Mouse (Mus musculus) forebrain, embryonic 10.5 days (tissue): ENCODE results near the gene Zfp706. TPM values are rescaled to one million over a fixed set of nuclear protein-coding genes. Genes with fewer than 3 reads are reported as not detected.

ENCODE experiments used
- DNase-seq: peaks from one replicate; pipeline ENCODE4 v3.0.0-alpha.2; 2017; ENCODE audit warnings: low spot score; ENCODE audit errors: extremely low spot score
- H3K27ac ChIP-seq: fragments of 300-500 bp; sonication (generic); 2 replicates; pipeline ENCODE4 v1.5.1; 2016; ENCODE audit warnings: mild to moderate bottlenecking
- H3K27me3 ChIP-seq: fragments of 300-500 bp; sonication (generic); 2 replicates; pipeline ENCODE4 v1.6.1; 2016; ENCODE audit warnings: mild to moderate bottlenecking; ENCODE audit not compliant: poor library complexity, severe bottlenecking
- H3K36me3 ChIP-seq: fragments of 300-500 bp; sonication (generic); replicated peaks from 2 replicates; pipeline ENCODE4 v1.6.1; 2016; ENCODE audit warnings: mild to moderate bottlenecking, moderate library complexity
- H3K4me1 ChIP-seq: fragments of 300-500 bp; sonication (generic); 2 replicates; pipeline ENCODE4 v1.6.1; 2016
- H3K4me3 ChIP-seq: fragments of 300-500 bp; sonication (generic); 2 replicates; pipeline ENCODE4 v1.5.1; 2016; ENCODE audit warnings: mild to moderate bottlenecking, moderate library complexity
- H3K9me3 ChIP-seq: fragments of 300-500 bp; sonication (generic); 2 replicates; pipeline ENCODE4 v1.6.1; 2016; ENCODE audit warnings: mild to moderate bottlenecking, moderate library complexity
- WGBS: fragments of 180-500 bp; shearing (Covaris S2); methylation state at CpG from one replicate; pipeline ENCODE4 v1.1.7; 2016; 5-methylcytosine and 5-hydroxymethylcytosine counted together
- polyA plus RNA-seq: library from polyadenylated mRNA; unstranded; fragments of >200 nt; fragmentation: Nextera tagmentation; extraction: Ambion mirVana; gene quantifications from 2 replicates; pipeline ENCODE4 v1.2.1, GENCODE M21; 2016

Zfp706 gene
- polyA plus RNA-seq, 1 experiment from 2014 or later = 490 TPM

- no peaks in the 10 kb centered on the region for H3K9me3 ChIP-seq
- no peaks in the 10 kb centered on the region for H3K36me3 ChIP-seq
- H3K4me1 ChIP-seq = peaks cover 27% of the 10 kb centered on the region
- no peaks in the 10 kb centered on the region for H3K27me3 ChIP-seq
- H3K4me3 ChIP-seq = no peak overlapping the region
- 80% methylated on average over 6 of the region's 6 CpGs for WGBS
- no peak overlapping the region for H3K27ac ChIP-seq
- no peak for DNase-seq
Observed at GRCm38 (mm10) chr15:36985567-36985925, 22.0 kb downstream of the Zfp706 start.

- Histone ChIP-seq H3K27ac (no peak overlapping the region), H3K4me3 (no peak overlapping the region), H3K36me3 (no peaks in the 10 kb centered on the region), H3K27me3 (no peaks in the 10 kb centered on the region), H3K4me1 (peaks cover 31% of the 10 kb centered on the region), H3K9me3 (no peaks in the 10 kb centered on the region)
- no peak for DNase-seq
- 71% methylated on average over 1 of the region's 1 CpGs for WGBS
Observed at GRCm38 (mm10) chr15:36984921-36985566, 22.5 kb downstream of the Zfp706 start.

- peaks cover 8% of the 10 kb centered on the region; the same call in 1 of the 2 replicates for H3K27me3 ChIP-seq
- WGBS = 78% methylated on average over 3 of the region's 3 CpGs
- H3K27ac ChIP-seq = no peak overlapping the region
- no peak overlapping the region for H3K4me3 ChIP-seq
- no peaks in the 10 kb centered on the region for H3K36me3 ChIP-seq
- H3K9me3 ChIP-seq = no peaks in the 10 kb centered on the region
- peaks cover 34% of the 10 kb centered on the region for H3K4me1 ChIP-seq
- DNase-seq = no peak
Observed at GRCm38 (mm10) chr15:36983455-36983854, 24.1 kb downstream of the Zfp706 start.

- Histone ChIP-seq H3K4me3 (peak overlapping the region; percentile 51), H3K27me3 (peaks cover 8% of the 10 kb centered on the region; the same call in 1 of the 2 replicates), H3K27ac (peak overlapping the region; percentile 74), H3K36me3 (no peaks in the 10 kb centered on the region), H3K4me1 (peaks cover 27% of the 10 kb centered on the region), H3K9me3 (no peaks in the 10 kb centered on the region)
- peak; percentile 30 for DNase-seq
- 44% methylated on average over 8 of the region's 8 CpGs for WGBS
Observed at GRCm38 (mm10) chr15:36980238-36980637, 27.3 kb downstream of the Zfp706 start.

GRCm38 (mm10) chr15:36979488-36980201 is 27.9 kb downstream of the Zfp706 start:
- 6% methylated on average over 20 of the region's 20 CpGs for WGBS
- H3K27ac ChIP-seq = peak overlapping the region; percentile 74

GRCm38 (mm10) chr15:36979159-36979487 is 28.4 kb downstream of the Zfp706 start:
- DNase-seq = no peak
- Histone ChIP-seq H3K9me3 (no peaks in the 10 kb centered on the region), H3K27ac (no peak overlapping the region), H3K36me3 (no peaks in the 10 kb centered on the region), H3K4me3 (peak overlapping the region; percentile 51), H3K4me1 (peaks cover 27% of the 10 kb centered on the region), H3K27me3 (peaks cover 8% of the 10 kb centered on the region; the same call in 1 of the 2 replicates)
- WGBS = 34% methylated on average over 5 of the region's 5 CpGs

More at GRCm38 (mm10) chr15:36979488-36980201, 27.9 kb downstream of the Zfp706 start:
- Histone ChIP-seq H3K4me1 (peaks cover 27% of the 10 kb centered on the region), H3K27me3 (peaks cover 8% of the 10 kb centered on the region; the same call in 1 of the 2 replicates), H3K4me3 (peak overlapping the region; percentile 51), H3K36me3 (no peaks in the 10 kb centered on the region), H3K9me3 (no peaks in the 10 kb centered on the region)
- DNase-seq = peak; percentile 78

- H3K4me3 ChIP-seq = no peak overlapping the region
- 86% methylated on average over 8 of the region's 8 CpGs for WGBS
- peaks cover 21% of the 10 kb centered on the region for H3K4me1 ChIP-seq
- DNase-seq = no peak
- no peak overlapping the region for H3K27ac ChIP-seq
- no peaks in the 10 kb centered on the region for H3K9me3 ChIP-seq
- no peaks in the 10 kb centered on the region for H3K36me3 ChIP-seq
- H3K27me3 ChIP-seq = peaks cover 8% of the 10 kb centered on the region; the same call in 1 of the 2 replicates
Observed at GRCm38 (mm10) chr15:36977823-36978222, 29.8 kb downstream of the Zfp706 start.

- Histone ChIP-seq H3K27me3 (peaks cover 8% of the 10 kb centered on the region; the same call in 1 of the 2 replicates), H3K36me3 (no peaks in the 10 kb centered on the region), H3K4me3 (no peak overlapping the region), H3K9me3 (no peaks in the 10 kb centered on the region), H3K27ac (no peak overlapping the region), H3K4me1 (peaks cover 21% of the 10 kb centered on the region)
- WGBS = 87% methylated on average over 5 of the region's 5 CpGs
- no peak for DNase-seq
Observed at GRCm38 (mm10) chr15:36975690-36976089, 31.9 kb downstream of the Zfp706 start.

- DNase-seq = no peak
- H3K9me3 ChIP-seq = no peaks in the 10 kb centered on the region
- no peaks in the 10 kb centered on the region for H3K36me3 ChIP-seq
- H3K27me3 ChIP-seq = peaks cover 8% of the 10 kb centered on the region; the same call in 1 of the 2 replicates
- H3K4me3 ChIP-seq = no peak overlapping the region
- WGBS = 84% methylated on average over 2 of the region's 2 CpGs
- H3K4me1 ChIP-seq = peaks cover 17% of the 10 kb centered on the region
- H3K27ac ChIP-seq = no peak overlapping the region
Observed at GRCm38 (mm10) chr15:36975256-36975620, 32.3 kb downstream of the Zfp706 start.

GRCm38 (mm10) chr15:36974614-36975255 is 32.8 kb downstream of the Zfp706 start:
- no peak for DNase-seq
- Histone ChIP-seq H3K27me3 (peaks cover 8% of the 10 kb centered on the region; the same call in 1 of the 2 replicates), H3K4me1 (peaks cover 12% of the 10 kb centered on the region), H3K9me3 (no peaks in the 10 kb centered on the region), H3K36me3 (no peaks in the 10 kb centered on the region), H3K27ac (no peak overlapping the region), H3K4me3 (no peak overlapping the region)
- WGBS = 81% methylated on average over 6 of the region's 6 CpGs

- Histone ChIP-seq H3K9me3 (no peaks in the 10 kb centered on the region), H3K36me3 (no peaks in the 10 kb centered on the region), H3K27me3 (peaks cover 2% of the 10 kb centered on the region; the same call in 1 of the 2 replicates), H3K4me3 (no peak overlapping the region), H3K27ac (no peak overlapping the region), H3K4me1 (0 out of 2 replicates have a peak, but pooled peaks cover 5% of the 10 kb centered on the region)
- 84% methylated on average over 7 of the region's 7 CpGs for WGBS
- DNase-seq = no peak
Observed at GRCm38 (mm10) chr15:36973714-36974113, 33.9 kb downstream of the Zfp706 start.

GRCm38 (mm10) chr15:36973290-36973689 is 34.3 kb downstream of the Zfp706 start:
- Histone ChIP-seq H3K4me3 (no peak overlapping the region), H3K27ac (no peak overlapping the region), H3K9me3 (no peaks in the 10 kb centered on the region), H3K36me3 (no peaks in the 10 kb centered on the region), H3K4me1 (0 out of 2 replicates have a peak, but pooled peaks cover 6% of the 10 kb centered on the region), H3K27me3 (no peaks in the 10 kb centered on the region)
- no peak for DNase-seq
- WGBS = 83% methylated on average over 6 of the region's 6 CpGs

GRCm38 (mm10) chr15:36969794-36970193 is 37.8 kb downstream of the Zfp706 start:
- no peak for DNase-seq
- Histone ChIP-seq H3K27ac (no peak overlapping the region), H3K4me3 (no peak overlapping the region), H3K36me3 (no peaks in the 10 kb centered on the region), H3K4me1 (peaks cover 25% of the 10 kb centered on the region), H3K27me3 (no peaks in the 10 kb centered on the region), H3K9me3 (no peaks in the 10 kb centered on the region)
- WGBS = 77% methylated on average over 5 of the region's 5 CpGs
